Mouse (Mus musculus): ENCODE data around the gene Cyren. TPM values are rescaled to one million over a fixed set of nuclear protein-coding genes. Genes with fewer than 3 reads are reported as not detected.

The Cyren gene
- total and polyA plus RNA-seq, 3 experiments = 7.9 to 11.9 (median 9.7) TPM

- Histone ChIP-seq H3K9ac (ENCODE audit: insufficient read depth, low read depth) (no peak overlapping the region), H3K79me2 (replicated peaks; ENCODE audit: control insufficient read depth, extremely low read depth, insufficient read depth, poor library complexity, severe bottlenecking) (no peaks in the 10 kb centered on the region; the same call in 1 of the 2 replicates), H3K4me1 (ENCODE audit: control insufficient read depth in 1 of 2, insufficient read depth in 2 of 2) (peaks cover 17 to 66% of the 10 kb centered on the region in 2 experiments), H3K4me3 (replicated peaks in 1 of 3; ENCODE audit: low read depth in 2 of 3, low read length in 2 of 3, poor library complexity in 1 of 3) (no peak overlapping the region), H3K27ac (ENCODE audit: insufficient read depth, low read depth) (no peak overlapping the region), H3K9me3 (replicated peaks; ENCODE audit: low read length) (no peaks in the 10 kb centered on the region), H3K4me2 (ENCODE audit: insufficient read depth, low read depth, poor library complexity, severe bottlenecking) (no peak overlapping the region), H3K27me3 (replicated peaks) (no peaks in the 10 kb centered on the region), H3K36me3 (replicated peaks in 1 of 2; ENCODE audit: control insufficient read depth in 1 of 2, insufficient read depth in 1 of 2, low read length in 1 of 2) (peaks cover 26 to 59% of the 10 kb centered on the region in 2 experiments)
- dilution Hi-C loops (cut with MboI; ENCODE audit: extremely low pct_ligation_motif_present, extremely low pct_unique_long_range_greater_than_20kb, low sequenced_read_pairs) (no loop called here), in situ Hi-C loops (cut with MboI; ENCODE audit: low pct_ligation_motif_present, low pct_unique_long_range_greater_than_20kb, low sequenced_read_pairs) (no loop called here)
- no peak for DNase-seq (ENCODE audit: extremely low read depth)
- no peak for TF ChIP-seq TBP (conservative IDR thresholded peaks at IDR 0.05; ENCODE audit: low read depth, low read length)
- no peak for TF ChIP-seq ZMIZ1 (IDR thresholded peaks at IDR 0.05; ENCODE audit: low read depth, low read length)
- TF ChIP-seq SIN3A (IDR thresholded peaks at IDR 0.05; ENCODE audit: low read length) = no peak
- TF ChIP-seq SMC3 (IDR thresholded peaks at IDR 0.05; ENCODE audit: low read depth, low read length) = no peak
- TF ChIP-seq UBTF (IDR thresholded peaks at IDR 0.05; ENCODE audit: low read depth, low read length) = no peak
- TF ChIP-seq ETS1 (conservative IDR thresholded peaks at IDR 0.05; ENCODE audit: low read depth, low read length) = no peak
- no peak for TF ChIP-seq CHD2 (IDR thresholded peaks at IDR 0.05; ENCODE audit: low read length)
- no peak for TF ChIP-seq MXI1 (IDR thresholded peaks at IDR 0.05; ENCODE audit: low read depth, low read length)
- no peak for TF ChIP-seq NRF1 (IDR thresholded peaks at IDR 0.05; ENCODE audit: low read depth, low read length)
- TF ChIP-seq MAFK (IDR thresholded peaks at IDR 0.05; ENCODE audit: insufficient replicate concordance, low read length) = no peak
- TF ChIP-seq ELF1 (IDR thresholded peaks at IDR 0.05; ENCODE audit: low read depth, low read length) = no peak
- no peak for TF ChIP-seq MAZ (IDR thresholded peaks at IDR 0.05; ENCODE audit: low read depth, low read length)
- TF ChIP-seq HCFC1 (IDR thresholded peaks at IDR 0.05; ENCODE audit: low read depth, low read length) = no peak
Observed at GRCm38 (mm10) chr6:34874101-34874921, 3.5 kb downstream of the Cyren start.

- dilution Hi-C loops (cut with MboI; ENCODE audit: extremely low pct_ligation_motif_present, extremely low pct_unique_long_range_greater_than_20kb, low sequenced_read_pairs) = no loop called here
Observed at GRCm38 (mm10) chr6:34872871-34873270, 5.0 kb downstream of the Cyren start.

More at GRCm38 (mm10) chr6:34872871-34873270, 5.0 kb downstream of the Cyren start:
- H3K9ac ChIP-seq (ENCODE audit: insufficient read depth, low read depth) = no peak overlapping the region
- no peak overlapping the region for H3K27ac ChIP-seq (ENCODE audit: insufficient read depth, low read depth)
- TF ChIP-seq ZKSCAN1 (IDR thresholded peaks at IDR 0.05; ENCODE audit: borderline replicate concordance, low read depth, low read length) (no peak), ZMIZ1 (IDR thresholded peaks at IDR 0.05; ENCODE audit: low read depth, low read length) (no peak), MEF2A (IDR thresholded peaks at IDR 0.05; ENCODE audit: borderline replicate concordance, low read depth, low read length) (no peak), SIN3A (IDR thresholded peaks at IDR 0.05; ENCODE audit: low read length) (no peak), MAX (IDR thresholded peaks at IDR 0.05; ENCODE audit: low read length) (no peak)
- H3K79me2 ChIP-seq (replicated peaks; ENCODE audit: control insufficient read depth, extremely low read depth, insufficient read depth, poor library complexity, severe bottlenecking) = no peaks in the 10 kb centered on the region; the same call in 1 of the 2 replicates
- no peak overlapping the region for H3K4me3 ChIP-seq (replicated peaks in 1 of 3; ENCODE audit: low read depth in 2 of 3, low read length in 2 of 3, poor library complexity in 1 of 3)
- H3K27me3 ChIP-seq (replicated peaks) = no peaks in the 10 kb centered on the region
- in situ Hi-C loops (cut with MboI; ENCODE audit: low pct_ligation_motif_present, low pct_unique_long_range_greater_than_20kb, low sequenced_read_pairs) = no loop called here
- no peak for DNase-seq (ENCODE audit: extremely low read depth)
- no peak overlapping the region for H3K4me2 ChIP-seq (ENCODE audit: insufficient read depth, low read depth, poor library complexity, severe bottlenecking)
- no peaks in the 10 kb centered on the region for H3K9me3 ChIP-seq (replicated peaks; ENCODE audit: low read length)
- H3K36me3 ChIP-seq (replicated peaks in 1 of 2; ENCODE audit: control insufficient read depth in 1 of 2, insufficient read depth in 1 of 2, low read length in 1 of 2) = peaks cover 27 to 59% of the 10 kb centered on the region in 2 experiments
- H3K4me1 ChIP-seq (ENCODE audit: control insufficient read depth in 1 of 2, insufficient read depth in 2 of 2) = peaks cover 22 to 68% of the 10 kb centered on the region in 2 experiments
